Mouse (Mus musculus): ENCODE measurements around the gene Cab39. TPM values are rescaled to one million over a fixed set of nuclear protein-coding genes. Genes with fewer than 3 reads are reported as not detected.
A peak's percentile ranks its signal among the peaks of the same experiment; 100 is the strongest.
"Not testable (repeated sequence)": the region's sequence is repeated elsewhere in the genome, so short reads cannot be mapped to it uniquely, and the experiment has no call there.

The Cab39 gene
- total RNA-seq, 2 experiments from 2014 or later: 170 to 175 TPM

DNA sequence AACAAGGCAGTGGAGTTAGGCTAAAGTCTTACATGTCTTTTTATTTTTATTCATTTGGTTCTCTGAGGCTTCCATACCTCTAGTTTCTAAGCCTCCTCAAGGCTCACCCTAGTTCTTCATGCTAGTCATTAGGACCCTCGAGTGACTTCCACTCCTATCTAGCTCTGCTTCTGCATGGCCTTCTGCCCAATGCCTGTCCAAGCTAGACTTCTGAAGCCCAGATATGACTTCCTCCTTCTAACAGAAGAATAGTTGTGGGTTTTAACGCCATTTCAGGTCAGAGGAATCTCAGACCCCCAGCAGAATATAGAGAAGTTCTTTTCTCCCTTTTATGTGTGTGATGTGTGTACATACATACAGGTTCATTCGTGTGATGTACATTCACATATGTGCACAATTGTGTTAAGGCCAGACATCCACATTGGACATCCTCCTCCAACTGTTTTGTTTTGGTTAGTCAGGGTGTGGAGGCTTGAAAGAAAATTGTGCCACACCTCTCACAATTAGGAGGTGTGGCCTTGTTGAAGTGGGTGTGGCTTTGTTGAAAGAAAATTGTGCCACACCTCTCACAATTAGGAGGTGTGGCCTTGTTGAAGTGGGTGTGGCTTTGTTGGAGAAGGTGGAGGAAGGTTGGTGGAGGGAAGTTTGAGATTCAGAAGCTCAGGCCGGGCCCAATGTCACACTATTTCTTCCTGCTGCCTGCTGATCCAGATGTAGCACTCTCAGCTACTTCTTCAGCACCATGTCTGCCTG is 13.6 kb upstream of the Cab39 start:
- no peak for DNase-seq (ENCODE audit: low spot score in 2 of 2)

- DNase-seq (ENCODE audit: low spot score in 2 of 2): no peak
Observed at GRCm38 (mm10) chr1:85790565-85790964, 2.7 kb upstream of the Cab39 start.

GRCm38 (mm10) chr1:85791476-85791875 is 1.8 kb upstream of the Cab39 start:
- no peak for DNase-seq (ENCODE audit: low spot score in 2 of 2)

DNA sequence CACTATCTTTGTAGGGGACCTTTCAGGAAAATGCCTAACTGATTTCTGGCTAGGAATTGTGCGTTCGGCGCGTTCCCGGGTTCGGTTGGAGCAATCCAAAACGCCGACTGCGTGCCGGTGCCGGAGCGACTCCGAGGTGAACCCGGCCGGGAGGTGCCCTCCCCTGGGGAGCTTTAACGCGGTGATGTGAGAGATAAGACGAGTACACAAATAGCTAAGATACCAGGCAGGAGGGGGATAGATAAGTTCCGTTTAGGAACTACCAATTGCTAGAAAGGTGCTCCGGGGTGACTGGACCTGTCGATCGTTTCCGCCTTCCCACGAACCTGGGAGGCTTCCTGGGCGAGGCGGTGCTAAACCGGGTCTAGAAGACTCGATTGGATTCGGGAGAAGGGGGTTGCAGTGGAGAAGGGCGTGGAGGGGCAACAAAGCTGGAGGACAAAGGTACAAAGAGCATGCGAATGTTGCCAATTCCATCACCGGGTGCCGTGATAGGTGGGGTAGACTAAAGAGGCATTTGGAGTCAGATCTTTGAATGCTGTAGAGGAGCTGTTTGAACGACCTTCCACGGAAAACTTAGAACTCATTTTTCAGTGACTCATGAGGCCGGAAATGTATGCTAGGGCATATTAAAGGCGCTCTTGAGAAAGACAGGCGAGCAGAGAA is 998 bp downstream of the Cab39 start:
- peak in 1 of 2 experiments; percentile 22 for DNase-seq (ENCODE audit: low spot score in 2 of 2)

GRCm38 (mm10) chr1:85795196-85795595 is 2.0 kb downstream of the Cab39 start:
- no peak for DNase-seq (ENCODE audit: low spot score in 2 of 2)

GRCm38 (mm10) chr1:85799776-85800175 is 6.5 kb downstream of the Cab39 start:
- no peak for DNase-seq (ENCODE audit: low spot score in 2 of 2)

GRCm38 (mm10) chr1:85802517-85802916 is 9.3 kb downstream of the Cab39 start:
- DNase-seq (ENCODE audit: low spot score in 2 of 2): no peak

GRCm38 (mm10) chr1:85804551-85804950 is 11.3 kb downstream of the Cab39 start:
- DNase-seq (ENCODE audit: low spot score in 2 of 2): no peak

- no peak for DNase-seq (ENCODE audit: low spot score in 2 of 2)
Observed at GRCm38 (mm10) chr1:85809256-85809655, 16.0 kb downstream of the Cab39 start.

- no peak for DNase-seq (ENCODE audit: low spot score in 2 of 2)
Observed at GRCm38 (mm10) chr1:85810343-85810742, 17.1 kb downstream of the Cab39 start.

DNA sequence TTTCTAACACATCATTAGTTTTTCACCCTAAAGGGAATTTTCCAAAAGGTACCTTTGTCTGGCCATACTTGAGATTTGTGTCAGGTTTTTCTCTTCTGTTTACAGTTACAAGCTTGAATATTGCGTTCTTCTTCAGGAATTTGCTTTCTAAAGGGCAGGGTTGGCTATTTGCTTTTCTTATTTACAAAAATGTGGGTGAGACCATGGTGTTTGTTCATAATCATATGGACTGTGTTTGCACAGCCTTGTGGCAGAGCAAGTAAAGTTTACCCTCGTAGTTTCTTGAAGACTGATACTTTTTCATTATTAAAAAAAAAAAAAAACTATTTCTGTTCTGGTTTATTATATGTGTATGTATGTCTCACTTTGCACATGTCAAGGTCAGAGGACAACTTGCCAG is 17.5 kb downstream of the Cab39 start:
- no peak for DNase-seq (ENCODE audit: low spot score in 2 of 2)

DNA sequence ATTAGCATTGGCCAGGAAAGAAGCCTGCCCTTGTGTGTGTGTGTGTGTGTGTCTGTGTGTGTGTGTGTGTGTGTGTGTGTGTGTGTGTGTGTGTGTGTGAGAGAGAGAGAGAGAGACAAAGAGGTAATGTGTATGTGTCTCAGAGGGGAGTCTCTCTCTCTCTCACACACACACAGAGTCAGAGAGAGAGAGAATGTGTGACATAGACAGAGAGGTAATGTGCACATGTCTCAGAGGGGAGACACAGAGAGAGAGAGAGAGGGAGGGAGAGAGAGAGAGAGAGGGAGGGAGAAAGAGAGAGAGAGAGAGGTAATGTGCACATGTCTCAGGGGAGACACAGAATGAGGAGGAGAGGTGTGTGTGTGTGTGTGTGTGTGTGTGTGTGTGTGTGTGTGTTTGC is 21.0 kb downstream of the Cab39 start:
- not testable (repeated sequence) for DNase-seq (ENCODE audit: low spot score in 2 of 2)

GRCm38 (mm10) chr1:85818121-85818520 is 24.9 kb downstream of the Cab39 start:
- DNase-seq (ENCODE audit: low spot score in 2 of 2): no peak

- DNase-seq (ENCODE audit: low spot score in 2 of 2): no peak
Observed at GRCm38 (mm10) chr1:85819695-85820094, 26.5 kb downstream of the Cab39 start.

DNA sequence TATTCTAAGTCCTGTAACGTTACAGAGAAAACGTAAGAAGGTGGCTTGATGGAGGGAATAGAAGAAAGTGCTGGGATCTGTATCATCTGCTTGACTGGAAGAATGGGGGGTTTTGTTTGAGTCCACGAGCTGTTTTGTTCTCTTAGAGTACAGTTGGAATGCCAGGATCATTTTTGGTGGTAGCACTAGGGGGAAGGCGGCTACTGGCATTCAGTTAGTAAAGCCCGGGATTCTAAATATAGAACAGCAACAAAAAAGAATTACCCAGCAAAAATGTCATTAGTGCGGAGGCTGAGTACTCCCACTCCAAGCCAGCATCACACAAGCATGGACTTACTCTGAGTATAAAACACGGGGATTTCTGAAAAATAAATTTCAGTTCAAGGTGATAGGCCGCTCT is 29.0 kb downstream of the Cab39 start:
- DNase-seq (ENCODE audit: low spot score in 2 of 2): no peak

DNA sequence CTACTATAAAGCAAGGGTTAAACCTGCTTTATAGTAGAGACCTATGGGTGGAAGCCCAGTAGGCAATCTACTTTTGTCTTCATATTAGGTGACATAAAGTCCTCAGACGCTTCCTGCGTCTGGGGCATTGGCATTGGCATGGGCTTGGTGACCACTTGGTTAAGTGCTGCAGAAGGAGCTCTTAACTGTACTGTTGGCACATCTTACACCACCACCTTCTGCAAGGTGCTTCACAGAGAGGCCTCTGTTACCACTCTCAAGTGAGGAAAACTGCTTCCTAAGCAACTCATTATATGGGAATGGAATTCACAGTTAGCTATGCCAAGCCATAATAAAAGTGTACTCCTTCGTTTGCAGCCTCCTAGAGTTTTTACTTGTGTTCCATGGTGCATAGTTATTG is 31.7 kb downstream of the Cab39 start:
- no peak for DNase-seq (ENCODE audit: low spot score in 2 of 2)

DNA sequence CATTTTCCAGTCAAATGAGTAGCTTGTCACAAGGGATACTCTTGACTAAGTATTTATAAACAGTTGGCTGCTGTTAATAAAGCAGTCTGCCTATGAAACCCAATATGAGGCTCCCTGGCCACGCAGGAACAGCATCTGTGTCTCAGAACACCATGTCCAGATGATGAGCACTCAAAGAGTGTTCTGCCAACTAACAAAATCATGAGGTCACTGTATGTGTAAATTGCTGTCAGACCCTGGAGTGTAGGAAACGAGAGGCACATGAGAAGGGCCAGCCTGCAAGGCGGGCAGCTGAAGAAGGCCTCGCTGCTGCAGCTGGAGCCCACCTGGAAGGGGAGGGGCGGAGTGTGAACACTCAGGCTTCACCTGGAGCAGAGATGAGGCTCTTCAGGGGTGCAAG is 33.9 kb downstream of the Cab39 start:
- no peak for DNase-seq (ENCODE audit: low spot score in 2 of 2)

- peak in 1 of 2 experiments; percentile 15 for DNase-seq (ENCODE audit: low spot score in 2 of 2)
Observed at GRCm38 (mm10) chr1:85829016-85829415, 35.8 kb downstream of the Cab39 start.

GRCm38 (mm10) chr1:85838056-85838455 is 44.8 kb downstream of the Cab39 start:
- no peak for DNase-seq (ENCODE audit: low spot score in 2 of 2)

- no peak for DNase-seq (ENCODE audit: low spot score in 2 of 2)
Observed at GRCm38 (mm10) chr1:85839356-85839755, 46.1 kb downstream of the Cab39 start.

- no peak for DNase-seq (ENCODE audit: low spot score in 2 of 2)
Observed at GRCm38 (mm10) chr1:85839790-85840189, 46.5 kb downstream of the Cab39 start.

- DNase-seq (ENCODE audit: low spot score in 2 of 2): no peak
Observed at GRCm38 (mm10) chr1:85840421-85840820, 47.2 kb downstream of the Cab39 start.

GRCm38 (mm10) chr1:85842251-85842650 is 49.0 kb downstream of the Cab39 start:
- no peak for DNase-seq (ENCODE audit: low spot score in 2 of 2)
